Mouse (Mus musculus): ENCODE measurements around the gene Syce2. TPM values are rescaled to one million over a fixed set of nuclear protein-coding genes. Genes with fewer than 3 reads are reported as not detected.
A peak's percentile ranks its signal among the peaks of the same experiment; 100 is the strongest.

Gene Syce2
- polyA plus RNA-seq, 1 experiment from 2014 or later = 110 TPM

GRCm38 (mm10) chr8:84834866-84835855 lies 36.8 kb upstream of the Syce2 start:
- H3K36me3 ChIP-seq = peaks cover 64% of the 10 kb centered on the region
- no peaks in the 10 kb centered on the region for H3K9me3 ChIP-seq (replicated peaks)
- ATAC-seq = no peak
- peaks cover 78% of the 10 kb centered on the region for H3K4me1 ChIP-seq
- H3K4me3 ChIP-seq = peak overlapping the region; percentile 97
- peak overlapping the region; percentile 88 for H3K9ac ChIP-seq
- no peaks in the 10 kb centered on the region for H3K27me3 ChIP-seq (replicated peaks)
- 75% methylated on average over 10 of the region's 10 CpGs for WGBS (ENCODE audit: insufficient replicate concordance)
- H3K4me2 ChIP-seq = peak overlapping the region; percentile 81
- peak overlapping the region; percentile 96 for H3K27ac ChIP-seq

GRCm38 (mm10) chr8:84837149-84837911 lies 34.6 kb upstream of the Syce2 start:
- Histone ChIP-seq H3K36me3 (peaks cover 77% of the 10 kb centered on the region), H3K27ac (peak overlapping the region; percentile 96), H3K27me3 (replicated peaks) (no peaks in the 10 kb centered on the region), H3K9me3 (replicated peaks) (no peaks in the 10 kb centered on the region), H3K9ac (peak overlapping the region; percentile 88), H3K4me2 (peak overlapping the region; percentile 81), H3K4me3 (peak overlapping the region; percentile 81), H3K4me1 (peaks cover 87% of the 10 kb centered on the region)
- 74% methylated on average over 8 of the region's 8 CpGs for WGBS (ENCODE audit: insufficient replicate concordance)
- ATAC-seq = no peak

GRCm38 (mm10) chr8:84837912-84838470 lies 33.9 kb upstream of the Syce2 start:
- Histone ChIP-seq H3K27ac (peak overlapping the region; percentile 96), H3K27me3 (replicated peaks) (no peaks in the 10 kb centered on the region), H3K9me3 (replicated peaks) (no peaks in the 10 kb centered on the region), H3K9ac (peak overlapping the region; percentile 88), H3K4me1 (peaks cover 91% of the 10 kb centered on the region), H3K36me3 (peaks cover 84% of the 10 kb centered on the region), H3K4me3 (peak overlapping the region; percentile 81), H3K4me2 (peak overlapping the region; percentile 81)
- ATAC-seq = no peak
- 78% methylated on average over 15 of the region's 15 CpGs for WGBS (ENCODE audit: insufficient replicate concordance)

- H3K27ac ChIP-seq = peak overlapping the region; percentile 96
- H3K27me3 ChIP-seq (replicated peaks) = no peaks in the 10 kb centered on the region
- no peaks in the 10 kb centered on the region for H3K9me3 ChIP-seq (replicated peaks)
- ATAC-seq = peak; percentile 89
- H3K9ac ChIP-seq = peak overlapping the region; percentile 90
- peak overlapping the region; percentile 81 for H3K4me2 ChIP-seq
- H3K4me3 ChIP-seq = peak overlapping the region; percentile 81
- WGBS (ENCODE audit: insufficient replicate concordance) = 33% methylated on average over 5 of the region's 5 CpGs
- peaks cover 91% of the 10 kb centered on the region for H3K4me1 ChIP-seq
- H3K36me3 ChIP-seq = peaks cover 86% of the 10 kb centered on the region
Measured at GRCm38 (mm10) chr8:84838513-84838912, 33.4 kb upstream of the Syce2 start.

GRCm38 (mm10) chr8:84839411-84839810 lies 32.5 kb upstream of the Syce2 start:
- Histone ChIP-seq H3K9me3 (replicated peaks) (no peaks in the 10 kb centered on the region), H3K4me2 (peak overlapping the region; percentile 81), H3K27me3 (replicated peaks) (no peaks in the 10 kb centered on the region), H3K9ac (peak overlapping the region; percentile 90), H3K27ac (peak overlapping the region; percentile 95), H3K4me3 (peak overlapping the region; percentile 81), H3K36me3 (peaks cover 86% of the 10 kb centered on the region), H3K4me1 (peaks cover 91% of the 10 kb centered on the region)
- ATAC-seq = no peak
- 79% methylated on average over 2 of the region's 2 CpGs for WGBS (ENCODE audit: insufficient replicate concordance)

GRCm38 (mm10) chr8:84839875-84840247 lies 32.0 kb upstream of the Syce2 start:
- 2% methylated on average over 7 of the region's 7 CpGs for WGBS (ENCODE audit: insufficient replicate concordance)
- Histone ChIP-seq H3K27me3 (replicated peaks) (no peaks in the 10 kb centered on the region), H3K36me3 (peaks cover 86% of the 10 kb centered on the region), H3K4me1 (peaks cover 91% of the 10 kb centered on the region), H3K4me3 (peak overlapping the region; percentile 81), H3K9me3 (replicated peaks) (no peaks in the 10 kb centered on the region), H3K27ac (peak overlapping the region; percentile 95), H3K9ac (peak overlapping the region; percentile 90), H3K4me2 (peak overlapping the region; percentile 81)
- ATAC-seq = no peak

GRCm38 (mm10) chr8:84840248-84840999 lies 31.5 kb upstream of the Syce2 start, which contains the start of gene Rad23a:
TSS of gene Rad23a (minus strand) at chr8:84840665.
- Histone ChIP-seq H3K4me2 (peak within 1 kb of the TSS; percentile 81), H3K27ac (peak within 1 kb of the TSS; percentile 95), H3K4me1 (peaks cover 91% of the 10 kb centered on the region), H3K9me3 (replicated peaks) (no peaks in the 10 kb centered on the region), H3K27me3 (replicated peaks) (no peaks in the 10 kb centered on the region), H3K4me3 (peak within 1 kb of the TSS; percentile 81), H3K9ac (peak within 1 kb of the TSS; percentile 90), H3K36me3 (peaks cover 86% of the 10 kb centered on the region)
- WGBS (ENCODE audit: insufficient replicate concordance) = under 1% methylated on average over 51 of the region's 55 CpGs
- ATAC-seq = peak; percentile 87

GRCm38 (mm10) chr8:84841514-84841913 lies 30.4 kb upstream of the Syce2 start:
- H3K27ac ChIP-seq = peak overlapping the region; percentile 95
- 63% methylated on average over 1 of the region's 1 CpGs for WGBS (ENCODE audit: insufficient replicate concordance)

GRCm38 (mm10) chr8:84844397-84845070 lies 27.4 kb upstream of the Syce2 start:
- H3K9me3 ChIP-seq (replicated peaks) = no peaks in the 10 kb centered on the region
- H3K4me3 ChIP-seq = peak overlapping the region; percentile 97
- no peaks in the 10 kb centered on the region for H3K27me3 ChIP-seq (replicated peaks)
- peak overlapping the region; percentile 88 for H3K4me2 ChIP-seq
- H3K36me3 ChIP-seq = peaks cover 52% of the 10 kb centered on the region
- 82% methylated on average over 9 of the region's 9 CpGs for WGBS (ENCODE audit: insufficient replicate concordance)
- peak overlapping the region; percentile 88 for H3K9ac ChIP-seq
- ATAC-seq = no peak
- peak overlapping the region; percentile 55 for H3K27ac ChIP-seq
- H3K4me1 ChIP-seq = peaks cover 69% of the 10 kb centered on the region

More at GRCm38 (mm10) chr8:84841514-84841913, 30.4 kb upstream of the Syce2 start:
- H3K4me3 ChIP-seq = no peak overlapping the region
- no peaks in the 10 kb centered on the region for H3K27me3 ChIP-seq (replicated peaks)
- peaks cover 82% of the 10 kb centered on the region for H3K36me3 ChIP-seq
- no peak overlapping the region for H3K9ac ChIP-seq
- H3K9me3 ChIP-seq (replicated peaks) = no peaks in the 10 kb centered on the region
- peaks cover 84% of the 10 kb centered on the region for H3K4me1 ChIP-seq
- no peak for ATAC-seq
- H3K4me2 ChIP-seq = peak overlapping the region; percentile 81; the same call in 1 of the 2 replicates

GRCm38 (mm10) chr8:84845355-84846093 lies 26.4 kb upstream of the Syce2 start:
- Histone ChIP-seq H3K9me3 (replicated peaks) (no peaks in the 10 kb centered on the region), H3K4me3 (peak overlapping the region; percentile 97), H3K36me3 (peaks cover 51% of the 10 kb centered on the region), H3K9ac (peak overlapping the region; percentile 88), H3K4me1 (peaks cover 68% of the 10 kb centered on the region), H3K27me3 (replicated peaks) (no peaks in the 10 kb centered on the region), H3K27ac (peak overlapping the region; percentile 87), H3K4me2 (peak overlapping the region; percentile 88)
- no peak for ATAC-seq
- whole genome bisulfite sequencing (ENCODE audit: insufficient replicate concordance) = 11% methylated on average over 12 of the region's 12 CpGs

All from liver, embryonic 12.5 days (tissue).